Mouse (Mus musculus) heart, adult 18-20 months (tissue): ENCODE measurements around the gene Fscn3. TPM values are rescaled to one million over a fixed set of nuclear protein-coding genes. Genes with fewer than 3 reads are reported as not detected.

Experiments used
- DNase-seq, 2 experiments: peaks; one replicate each; pipeline ENCODE4 v3.0.0; 2021 to 2022; ENCODE audit warnings: mixed read lengths in 1 of 2
- total RNA-seq, 2 experiments: library from RNA; stranded (reverse); gene quantifications; 2 replicates each; pipeline ENCODE4 v1.2.3; 2021

The Fscn3 gene
- total RNA-seq, 2 experiments from 2014 or later: not detected

DNA sequence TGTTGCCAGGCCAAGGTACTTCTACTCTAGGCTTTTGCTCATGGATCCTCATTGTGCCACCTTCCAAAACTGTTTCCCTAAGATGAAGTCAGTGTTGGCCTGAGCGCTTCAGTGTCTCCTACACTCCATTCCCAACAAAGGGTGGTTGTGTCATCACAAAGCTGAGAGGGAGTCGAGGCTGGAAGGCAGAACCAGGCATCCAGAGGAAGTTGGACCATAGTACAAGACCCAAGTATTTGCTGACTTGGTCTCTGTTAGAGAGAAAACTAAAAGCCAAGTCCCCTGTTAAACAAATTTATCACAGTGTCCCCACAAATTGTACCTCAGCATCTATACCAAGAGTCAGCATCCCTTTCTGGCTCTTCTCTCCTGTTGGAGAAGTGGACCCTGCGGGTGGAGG, 701 bp downstream of the Fscn3 start, which contains the start of gene Gcc1:
Gene Gcc1, minus strand, starts transcription at position 101 of the 400 bp plus-strand sequence.
- DNase-seq: no peak

DNA sequence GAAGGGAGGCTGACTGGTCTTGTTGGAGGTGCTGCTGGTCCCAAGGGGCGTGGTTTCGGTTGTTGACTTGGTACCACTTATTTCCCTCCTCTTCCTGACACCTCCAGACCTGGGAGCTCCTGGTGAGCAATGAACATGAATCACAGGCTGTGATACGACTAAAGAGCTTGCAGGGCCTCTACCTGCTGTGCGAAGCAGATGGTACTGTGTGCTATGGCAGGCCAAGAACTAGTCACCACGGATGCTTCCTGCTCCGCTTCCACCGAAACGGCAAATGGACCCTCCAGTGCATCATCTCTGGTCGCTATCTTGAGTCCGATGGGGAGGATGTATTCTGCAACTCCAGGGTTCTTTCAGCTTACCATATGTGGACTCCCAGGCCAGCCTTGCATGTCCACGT, 2.3 kb downstream of the Fscn3 start:
- no peak for DNase-seq

DNA sequence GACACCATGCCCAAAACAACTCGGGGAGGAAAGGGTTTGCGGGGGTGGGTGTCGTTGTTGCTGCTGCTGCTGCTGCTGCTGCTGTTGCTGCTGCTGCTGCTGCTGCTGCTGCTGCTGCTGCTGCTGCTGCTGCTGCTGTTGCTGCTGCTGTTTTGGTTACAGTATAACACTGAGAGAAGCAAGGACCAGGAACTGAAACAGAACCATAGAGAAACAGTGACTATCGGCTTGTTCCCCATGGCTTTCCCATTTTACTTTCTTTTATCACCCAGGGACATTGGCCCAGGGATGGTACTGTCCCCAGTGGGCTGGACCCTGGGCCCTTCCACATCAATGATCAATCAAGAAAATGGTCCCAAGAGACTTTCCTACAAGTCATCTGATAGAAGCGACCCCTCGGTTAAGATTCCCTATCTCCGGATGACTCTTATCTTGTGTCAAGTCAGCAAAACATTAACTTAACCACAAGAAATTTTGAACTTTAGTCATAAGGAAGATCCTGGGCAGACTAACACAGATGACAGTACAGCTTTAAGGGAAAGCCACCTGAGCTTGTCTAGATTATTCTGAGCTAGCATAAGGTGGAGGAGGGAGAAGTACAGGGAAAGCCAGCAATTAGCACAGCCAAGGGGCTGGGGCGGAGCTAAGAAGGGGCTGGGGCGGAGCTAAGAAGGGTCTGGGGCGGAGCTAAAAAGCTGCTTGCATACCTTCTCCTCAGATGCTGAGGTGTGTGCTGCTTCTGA, 3.4 kb downstream of the Fscn3 start:
- no peak for DNase-seq

DNA sequence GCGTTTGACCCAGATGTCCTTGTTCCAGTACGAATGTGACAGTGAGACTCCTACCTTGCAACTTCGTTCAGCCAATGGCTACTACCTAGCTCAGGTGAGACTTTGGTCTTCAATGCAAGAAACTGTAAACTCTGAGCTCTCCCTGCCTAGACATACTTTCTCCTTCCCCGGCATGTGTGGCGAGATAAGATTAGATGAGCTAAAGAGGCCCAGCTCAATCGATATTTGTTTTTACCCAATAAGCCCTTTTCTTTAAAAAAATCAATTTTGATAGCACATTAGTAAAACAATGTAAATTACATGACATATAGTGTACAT, 3.9 kb downstream of the Fscn3 start:
- DNase-seq: no peak

DNA sequence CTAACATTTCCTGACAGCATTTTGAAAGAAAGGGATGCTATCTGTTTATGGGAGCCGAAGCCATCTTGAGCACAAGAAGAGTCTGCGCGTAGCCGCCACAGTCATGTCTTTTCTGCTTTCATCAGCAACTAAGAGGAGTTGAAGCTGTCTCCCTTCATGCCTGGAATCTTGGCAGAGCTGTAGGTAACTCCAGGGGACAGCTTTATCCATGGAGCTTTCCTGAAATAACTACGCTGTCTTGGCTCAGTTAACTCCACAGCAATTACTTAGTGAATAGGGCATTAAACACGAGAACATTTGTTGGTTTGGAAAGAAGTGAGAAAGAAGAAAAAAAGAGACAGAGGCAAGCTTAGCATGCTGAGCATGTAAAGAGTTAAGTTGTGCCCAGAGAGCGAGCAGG, 20.3 kb downstream of the Fscn3 start:
- no peak for DNase-seq

DNA sequence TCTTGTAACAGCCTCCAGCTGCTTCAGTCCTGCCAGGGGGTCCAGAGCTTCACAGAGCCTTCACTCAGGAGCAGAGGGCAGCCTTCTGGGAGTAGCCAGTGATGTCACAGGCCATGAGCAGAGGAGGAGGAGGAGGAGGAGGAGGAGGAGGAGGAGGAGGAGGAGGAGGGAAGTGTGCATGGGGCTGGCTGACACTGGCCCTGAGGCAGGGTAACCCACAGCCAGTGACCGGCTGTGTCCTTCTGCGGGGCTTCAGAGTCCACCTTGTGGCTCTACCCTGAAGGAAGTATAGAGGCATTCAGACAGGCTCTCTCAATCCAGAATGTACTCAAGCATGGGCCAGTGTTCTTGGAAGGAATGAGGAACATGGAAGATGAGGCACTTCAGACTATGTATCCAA, 21.7 kb downstream of the Fscn3 start, which contains the start of gene Pax4:
Gene Pax4, minus strand, starts transcription at position 101 of the 400 bp plus-strand sequence.
- no peak for DNase-seq

DNA sequence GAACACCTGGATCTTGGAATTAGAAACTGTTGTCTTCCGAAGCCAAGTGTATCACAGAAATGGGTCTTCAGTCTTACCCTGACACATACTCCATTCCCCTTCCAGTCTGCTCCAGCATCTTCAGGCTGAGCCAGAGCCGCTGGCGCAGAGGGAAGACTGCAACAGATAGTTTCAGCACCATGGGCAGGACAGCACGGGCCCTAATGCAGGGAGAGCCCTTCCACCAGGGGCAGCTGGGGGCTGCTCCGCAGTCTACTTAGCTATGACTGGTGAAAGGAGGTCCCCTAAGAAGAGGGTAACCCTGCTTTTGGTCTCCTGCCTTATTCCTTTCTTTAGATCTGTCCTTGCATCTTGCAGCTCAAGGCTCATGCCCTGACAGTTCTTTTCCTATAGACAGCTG, 22.9 kb downstream of the Fscn3 start:
- no peak for DNase-seq

DNA sequence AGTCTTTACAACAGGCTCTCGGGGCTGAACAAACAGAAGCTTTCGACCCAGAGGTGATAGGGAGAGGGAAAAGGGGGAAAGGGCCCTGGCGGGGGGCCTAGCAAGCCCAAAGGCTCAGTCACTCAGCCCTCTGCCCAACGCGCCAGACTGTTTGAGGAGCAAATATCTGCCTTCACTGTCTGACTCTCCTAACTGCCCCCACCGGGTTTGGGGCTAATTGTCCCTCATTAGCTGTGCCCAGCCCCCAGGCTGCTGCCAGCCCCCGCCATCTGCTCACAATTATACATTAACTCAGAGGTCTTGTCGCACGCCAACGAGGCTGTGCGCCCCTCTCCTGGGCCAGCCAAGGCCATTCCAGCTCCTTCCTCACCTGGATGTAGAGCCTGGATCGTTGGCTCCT, 23.4 kb downstream of the Fscn3 start:
- no peak for DNase-seq

DNA sequence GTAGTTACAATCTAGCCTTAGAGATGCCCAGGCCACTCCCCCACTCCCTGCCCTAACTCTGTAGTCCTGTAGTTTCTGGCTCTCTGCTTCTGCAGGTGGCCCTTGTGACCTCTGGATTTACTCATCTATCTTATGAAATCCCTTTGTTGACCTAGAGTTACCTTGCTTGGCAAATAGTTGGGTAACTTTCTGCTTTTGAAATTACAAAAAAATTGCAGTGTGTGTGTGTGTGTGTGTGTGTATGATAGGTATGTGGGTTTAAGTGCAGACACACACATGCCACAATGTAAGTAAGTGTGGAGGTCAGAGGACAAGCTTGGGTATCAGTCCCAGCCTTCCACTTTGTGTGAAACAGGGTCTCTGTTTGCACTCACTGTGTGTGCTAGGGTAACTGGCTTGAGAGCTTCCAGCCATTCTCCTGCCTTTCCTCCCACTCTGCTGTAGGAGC, 31.7 kb downstream of the Fscn3 start:
- no peak for DNase-seq

DNA sequence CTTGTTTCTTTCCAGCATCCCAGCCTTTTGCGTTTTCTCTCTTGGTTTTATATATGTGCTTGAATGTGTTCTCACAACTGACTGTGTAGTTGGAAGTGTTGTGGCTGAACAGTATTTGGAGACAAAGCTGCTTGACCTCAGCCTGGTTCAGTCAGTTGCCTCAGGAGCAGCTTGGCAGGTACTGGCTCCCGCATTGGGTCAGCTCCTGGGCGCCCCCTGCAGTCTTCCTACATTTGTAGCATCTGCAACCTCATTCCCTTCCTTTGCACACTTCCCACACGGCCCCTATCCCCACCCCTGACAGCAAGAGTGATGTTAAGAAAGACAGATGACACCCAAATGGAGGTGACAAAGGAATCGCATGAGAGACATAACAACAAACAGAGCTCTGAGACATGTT, 32.9 kb downstream of the Fscn3 start:
- peak; percentile 69 to 90 for DNase-seq

DNA sequence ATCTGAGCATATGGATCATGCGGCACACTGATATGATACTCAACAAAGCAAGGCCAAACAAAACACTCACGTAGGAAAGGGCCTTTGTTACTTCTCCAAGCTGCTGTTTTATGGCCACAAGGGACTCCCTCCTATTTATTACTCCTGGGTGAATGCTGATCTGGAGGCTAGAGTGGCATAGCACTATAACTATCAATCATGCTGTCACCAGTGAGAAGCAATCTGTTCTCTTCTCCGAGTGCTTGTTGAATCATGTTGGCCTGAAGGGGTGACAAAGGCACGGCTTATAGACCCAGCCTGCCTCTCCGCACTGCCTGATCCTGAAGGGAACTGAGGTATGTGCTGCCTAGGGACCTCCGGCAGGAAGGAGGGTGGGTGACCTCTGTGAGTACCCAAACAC, 37.0 kb downstream of the Fscn3 start:
- DNase-seq: no peak

DNA sequence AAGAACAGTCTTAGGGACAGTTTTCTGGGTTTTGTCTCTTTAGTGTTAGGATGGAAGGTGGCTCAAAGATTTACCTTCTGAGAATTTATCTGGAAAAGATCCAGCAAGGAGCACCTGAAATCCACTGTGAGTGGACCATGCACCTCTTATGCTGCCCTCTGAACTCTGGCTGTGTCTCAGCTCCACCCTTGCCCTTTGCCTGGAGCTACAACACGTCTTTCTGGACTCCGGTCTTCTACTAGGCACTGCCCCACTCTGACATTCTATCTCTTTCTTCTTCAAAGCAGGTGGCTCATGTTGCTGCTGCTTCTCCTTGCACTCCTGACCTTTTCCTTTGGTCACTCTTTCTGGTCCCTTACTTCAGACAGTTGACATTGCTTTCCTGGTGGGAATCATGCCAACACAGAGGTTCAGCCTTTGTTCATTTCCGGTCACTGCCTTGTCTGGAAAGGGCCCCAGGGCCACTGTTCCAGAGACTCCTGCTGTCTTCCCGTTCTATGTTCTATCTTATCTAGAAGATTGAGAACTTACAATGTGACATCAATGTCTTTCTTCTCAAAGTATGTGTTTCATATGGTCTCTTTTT, 42.5 kb downstream of the Fscn3 start:
- no peak for DNase-seq

DNA sequence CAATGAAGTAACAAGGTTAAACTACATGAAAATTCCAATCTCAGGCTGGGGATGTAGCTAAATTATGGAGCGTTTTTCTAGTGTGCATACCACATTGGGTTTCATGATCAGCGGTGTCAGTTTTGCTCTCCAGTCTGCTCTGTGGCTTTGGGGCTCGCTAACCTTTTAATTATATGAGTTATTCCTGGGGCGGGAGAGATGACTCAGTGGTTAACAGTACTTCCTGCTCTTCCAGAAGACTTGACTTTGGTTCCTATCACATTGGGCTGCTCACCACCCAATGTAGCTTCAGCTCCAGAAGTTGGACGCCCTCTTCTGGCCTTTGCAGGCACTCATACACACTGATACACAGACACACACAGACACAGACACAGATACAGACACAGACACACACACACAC, 43.0 kb downstream of the Fscn3 start:
- no peak for DNase-seq

DNA sequence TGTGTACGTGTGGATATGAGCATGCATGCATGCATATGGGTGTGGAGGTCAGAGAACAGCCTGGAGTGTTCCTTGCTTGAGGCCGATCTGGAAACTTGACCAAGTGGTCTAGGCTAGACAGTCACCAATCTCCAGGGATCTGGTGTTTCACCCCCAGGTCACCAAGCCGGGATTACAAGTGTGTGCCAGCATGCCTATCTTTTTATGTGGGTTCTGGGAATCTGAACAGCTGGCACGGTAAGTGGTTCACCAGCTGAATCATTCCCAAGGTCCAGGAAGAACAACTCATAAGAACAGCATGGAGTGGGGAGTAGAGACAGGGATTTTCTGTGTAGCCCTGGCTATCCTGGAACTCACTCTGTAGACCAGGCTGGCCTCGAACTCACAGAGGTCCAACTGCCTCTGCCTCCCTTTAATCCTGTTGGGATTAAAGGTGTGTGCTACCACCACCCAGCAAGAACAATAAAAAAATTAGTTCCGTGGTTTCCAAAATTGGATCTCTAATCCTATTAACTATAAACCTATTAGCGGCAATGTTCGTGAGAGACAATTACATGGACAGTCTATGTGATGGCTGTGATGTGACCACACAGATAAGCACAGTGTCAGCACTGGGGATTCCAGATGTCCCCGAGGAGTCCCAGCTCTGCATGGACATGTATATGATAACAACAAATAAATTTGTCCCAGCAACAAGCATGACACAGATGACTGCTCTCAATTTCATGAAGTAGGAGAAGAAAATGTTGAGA, 43.9 kb downstream of the Fscn3 start:
- DNase-seq: no peak

DNA sequence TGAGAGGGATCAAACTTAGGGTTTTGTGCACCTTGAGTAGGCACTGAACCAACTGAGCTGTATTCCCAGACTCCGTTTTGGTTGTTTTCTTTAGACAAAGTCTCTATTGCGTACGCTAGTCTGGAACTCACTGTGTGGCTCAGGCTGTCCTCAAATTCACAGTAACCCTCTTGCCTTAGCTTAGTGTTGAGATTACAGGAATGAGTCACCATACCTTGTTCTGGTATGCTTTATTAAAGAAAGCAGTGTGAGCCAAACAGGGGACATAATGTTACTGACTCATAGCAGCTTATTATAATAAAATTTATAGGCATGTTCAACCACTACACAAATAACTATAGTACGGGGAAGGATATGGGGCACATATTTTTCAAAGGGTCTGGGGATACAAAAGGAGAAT, 46.6 kb downstream of the Fscn3 start:
- no peak for DNase-seq

DNA sequence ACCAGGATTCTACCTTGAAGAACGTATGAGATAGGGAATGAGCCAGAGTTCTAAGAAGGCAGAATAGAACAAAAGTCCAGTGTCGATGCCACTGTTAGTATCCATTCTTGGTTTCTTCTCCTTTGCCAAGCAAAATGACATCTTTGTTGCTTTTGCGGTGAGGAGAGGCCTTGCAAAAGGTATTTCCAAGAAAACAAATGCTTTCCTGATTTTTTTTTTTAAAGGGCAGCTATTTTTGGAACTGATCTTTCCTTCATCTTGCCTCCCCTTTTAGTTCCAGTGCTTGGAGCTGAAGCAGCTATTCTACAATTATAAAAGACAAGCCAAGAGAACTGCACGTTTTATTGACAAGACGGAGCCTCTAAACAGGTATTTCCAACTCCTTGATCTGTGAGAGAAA, 47.2 kb downstream of the Fscn3 start, which contains the start of gene Snd1:
Gene Snd1, plus strand, starts transcription at position 301 of the 400 bp plus-strand sequence.
- no peak for DNase-seq

DNA sequence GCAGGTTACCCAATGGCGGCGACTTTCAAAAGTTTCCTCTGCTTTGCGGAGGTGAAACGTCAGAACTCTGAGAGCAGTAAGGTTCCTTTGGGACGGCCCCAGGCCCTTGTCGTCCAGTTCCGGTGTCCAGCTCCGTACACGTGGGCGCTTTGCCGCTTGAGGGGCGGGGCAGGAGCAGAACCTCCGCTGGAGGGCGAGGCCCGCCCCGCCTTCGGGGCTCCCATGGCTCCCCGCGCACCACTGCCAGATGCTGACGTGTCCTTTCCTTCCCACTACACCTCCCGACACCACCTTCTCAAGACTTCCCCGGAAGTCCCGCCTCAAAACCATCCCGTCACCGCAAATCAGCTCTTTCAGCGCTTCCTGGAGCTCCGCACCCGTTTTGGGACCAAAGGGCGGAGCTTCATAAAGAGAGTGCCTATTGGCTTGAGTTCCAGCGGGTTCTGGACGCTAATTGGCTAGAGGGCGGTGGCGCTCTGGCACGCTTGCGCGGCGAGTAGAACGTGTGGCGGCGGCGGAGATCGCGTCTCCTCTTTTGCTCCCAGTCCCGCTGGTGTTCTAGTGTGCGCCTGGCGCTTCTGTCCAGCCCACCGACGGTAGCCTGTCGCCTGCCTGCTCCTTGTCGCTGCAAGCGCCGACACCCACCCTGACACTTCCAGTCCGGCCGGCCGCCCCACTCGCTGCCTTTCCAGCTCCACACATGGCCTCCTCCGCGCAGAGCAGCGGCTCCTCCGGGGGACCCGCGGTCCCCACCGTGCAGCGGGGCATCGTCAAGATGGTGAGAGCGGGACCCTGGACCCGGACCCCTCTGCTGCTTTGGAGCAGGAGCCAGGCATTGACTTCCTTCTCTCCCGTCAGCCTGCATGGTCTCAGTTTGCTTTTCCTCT, 52.5 kb downstream of the Fscn3 start:
- peak; percentile 99 to 100 for DNase-seq

DNA sequence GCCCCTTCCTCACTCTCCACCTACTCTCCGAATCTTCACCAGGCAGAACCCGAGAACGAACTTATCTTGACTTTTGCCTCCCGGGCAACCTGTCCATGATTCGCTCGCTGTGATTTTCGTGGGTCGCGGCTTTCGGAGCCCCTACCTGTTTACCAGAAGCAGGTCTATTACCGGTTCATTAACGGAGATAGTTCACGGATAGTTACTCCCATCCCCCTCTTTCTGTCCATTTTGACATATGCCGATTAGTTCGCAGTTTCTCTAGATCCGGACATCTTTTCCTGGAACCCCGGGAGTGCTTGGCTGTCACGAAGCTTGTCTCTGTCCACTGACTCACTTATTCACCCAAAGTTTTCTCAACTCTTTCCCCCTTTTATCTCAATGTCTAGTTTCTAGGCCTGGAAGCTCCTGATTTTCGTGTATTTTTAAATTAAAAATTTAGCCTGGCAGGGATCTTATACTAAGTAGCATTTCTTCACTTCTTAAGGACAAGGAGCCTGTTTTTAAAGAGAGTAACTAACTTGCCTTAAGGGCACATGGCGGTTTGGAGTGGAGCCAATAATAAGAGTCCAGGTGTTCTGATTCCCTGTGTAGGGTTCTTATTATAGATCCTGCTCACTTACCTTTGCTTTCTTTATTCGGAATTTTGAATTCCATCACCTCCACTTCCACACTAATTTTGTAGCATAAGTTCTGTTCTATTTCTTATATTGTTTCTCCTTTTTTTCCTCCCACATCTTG, 53.3 kb downstream of the Fscn3 start:
- no peak for DNase-seq

DNA sequence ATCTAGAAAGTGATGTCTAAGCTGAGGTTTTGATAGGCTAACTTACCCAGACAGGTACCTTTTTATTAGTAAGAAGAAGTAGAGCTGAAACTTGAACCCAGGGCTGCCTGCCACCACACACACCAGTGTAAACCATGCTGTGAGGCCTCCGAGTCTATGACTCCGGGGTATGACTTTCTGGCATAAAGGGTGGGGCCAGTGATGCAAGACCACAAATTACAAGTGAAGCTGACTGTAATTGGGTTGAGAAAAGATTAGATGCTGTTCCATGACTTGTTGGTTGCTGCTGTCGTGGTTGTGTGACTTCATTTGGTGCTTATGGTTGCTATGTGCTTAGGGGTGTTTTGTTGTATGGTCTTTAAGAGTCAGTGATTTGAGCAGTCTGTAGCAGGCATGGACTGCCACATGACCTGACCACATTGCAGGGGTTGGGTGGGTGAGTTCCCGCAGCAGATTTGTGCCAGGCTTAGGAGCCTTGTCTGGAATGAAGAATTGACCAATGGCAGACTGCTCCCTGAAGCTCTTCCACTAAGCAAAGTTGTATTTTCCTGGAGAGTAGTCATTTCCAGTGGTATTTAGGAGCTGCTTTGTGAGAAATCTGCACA, 55.2 kb downstream of the Fscn3 start:
- no peak for DNase-seq

DNA sequence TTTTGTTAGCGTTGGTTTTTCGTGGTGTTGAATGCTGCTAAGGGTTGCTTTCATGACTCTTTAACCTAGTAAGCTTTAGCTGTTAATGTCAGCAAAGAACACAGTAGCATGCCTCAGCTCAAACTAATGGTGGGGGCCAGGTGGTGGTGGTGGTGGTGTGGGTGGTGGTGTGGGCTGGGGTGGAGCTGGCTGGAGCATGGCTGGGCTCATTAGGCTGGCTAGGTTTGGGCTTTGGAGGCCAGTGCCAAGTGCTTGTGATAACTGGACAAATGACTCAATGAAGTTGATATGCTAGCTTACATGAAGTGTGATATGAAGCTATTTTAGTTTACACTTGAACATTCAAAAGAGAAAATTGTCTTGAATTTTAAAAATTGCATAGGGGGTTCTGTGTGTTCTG, 58.4 kb downstream of the Fscn3 start:
- peak; percentile 61 to 79 for DNase-seq

DNA sequence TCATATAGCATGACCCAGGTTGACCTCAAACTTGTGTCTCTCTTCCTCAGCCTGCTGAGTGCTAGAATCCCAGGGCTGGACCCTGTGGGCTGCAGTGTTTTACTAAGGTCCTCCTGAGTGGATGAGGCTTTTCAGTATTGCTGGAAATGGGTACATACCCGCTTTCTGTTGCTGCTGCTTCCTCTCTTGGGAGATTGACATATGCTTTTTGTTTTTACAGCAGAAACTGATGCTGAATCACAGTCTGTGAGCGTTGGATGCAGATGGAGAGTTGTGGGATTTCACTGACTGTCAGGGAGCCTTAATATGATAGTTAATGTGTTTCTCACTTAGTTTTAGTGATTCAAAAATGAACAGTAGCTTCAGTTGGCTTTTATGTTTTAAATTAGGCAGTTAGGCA, 58.9 kb downstream of the Fscn3 start:
- peak in 1 of 2 experiments; percentile 33 for DNase-seq
